Mouse (Mus musculus) left cerebral cortex, adult 8-10 months (tissue): ENCODE results near the gene Arhgap6. TPM values are rescaled to one million over a fixed set of nuclear protein-coding genes. Genes with fewer than 3 reads are reported as not detected.
A peak's percentile ranks its signal among the peaks of the same experiment; 100 is the strongest.
"Not testable (repeated sequence)": the region's sequence is repeated elsewhere in the genome, so short reads cannot be mapped to it uniquely, and the experiment has no call there.

ENCODE experiments used
- DNase-seq, 2 experiments: peaks; one replicate each; pipeline ENCODE4 v3.0.0; 2022; ENCODE audit warnings: low spot score in 2 of 2
- total RNA-seq, 4 experiments: library from RNA; stranded (reverse); gene quantifications; 2 replicates each; pipeline ENCODE4 v1.2.4; 2022

Gene Arhgap6
- total RNA-seq, 4 experiments from 2014 or later, result 9.2 to 11.1 (median 10.8) TPM

DNA sequence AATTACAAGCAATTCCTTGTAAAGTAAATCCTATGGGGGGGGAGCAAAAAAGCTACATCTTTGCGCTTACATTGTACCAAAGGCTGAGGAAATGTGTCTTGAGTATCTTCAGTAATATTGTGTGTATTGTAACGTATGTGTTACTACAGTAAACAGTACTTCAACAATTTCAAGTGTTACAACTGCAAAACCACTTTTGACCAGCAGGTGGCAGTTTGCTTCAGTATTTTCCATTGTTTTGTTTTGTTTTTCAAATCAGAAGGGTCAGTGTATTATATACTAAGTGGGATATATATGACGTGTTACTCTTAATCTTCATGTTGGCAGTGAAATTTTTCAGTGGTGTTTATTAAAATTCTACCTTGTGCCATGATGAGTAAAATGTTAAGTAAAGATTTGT, 509.0 kb downstream of the Arhgap6 start:
- DNase-seq, result peak in 1 of 2 experiments; percentile 9

DNA sequence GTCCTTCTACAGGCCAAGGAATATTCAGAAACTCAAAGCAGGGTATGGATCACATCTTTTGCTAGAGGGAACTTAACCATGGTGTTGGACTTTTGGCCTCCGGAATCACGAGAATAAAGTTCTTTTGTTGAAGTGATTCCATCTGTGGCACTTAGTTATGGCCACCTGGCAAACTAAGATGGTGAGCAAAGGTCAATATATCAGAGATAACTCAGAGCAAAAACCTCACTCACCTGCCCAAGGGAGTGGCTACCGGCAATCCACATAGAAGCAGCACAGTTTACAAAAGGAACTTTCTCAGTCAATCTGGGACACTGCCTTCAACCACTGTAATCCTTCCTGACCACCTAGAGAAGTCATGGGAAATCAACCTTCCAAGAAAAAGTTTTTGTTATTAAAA, 513.7 kb downstream of the Arhgap6 start:
- DNase-seq, result no peak

DNA sequence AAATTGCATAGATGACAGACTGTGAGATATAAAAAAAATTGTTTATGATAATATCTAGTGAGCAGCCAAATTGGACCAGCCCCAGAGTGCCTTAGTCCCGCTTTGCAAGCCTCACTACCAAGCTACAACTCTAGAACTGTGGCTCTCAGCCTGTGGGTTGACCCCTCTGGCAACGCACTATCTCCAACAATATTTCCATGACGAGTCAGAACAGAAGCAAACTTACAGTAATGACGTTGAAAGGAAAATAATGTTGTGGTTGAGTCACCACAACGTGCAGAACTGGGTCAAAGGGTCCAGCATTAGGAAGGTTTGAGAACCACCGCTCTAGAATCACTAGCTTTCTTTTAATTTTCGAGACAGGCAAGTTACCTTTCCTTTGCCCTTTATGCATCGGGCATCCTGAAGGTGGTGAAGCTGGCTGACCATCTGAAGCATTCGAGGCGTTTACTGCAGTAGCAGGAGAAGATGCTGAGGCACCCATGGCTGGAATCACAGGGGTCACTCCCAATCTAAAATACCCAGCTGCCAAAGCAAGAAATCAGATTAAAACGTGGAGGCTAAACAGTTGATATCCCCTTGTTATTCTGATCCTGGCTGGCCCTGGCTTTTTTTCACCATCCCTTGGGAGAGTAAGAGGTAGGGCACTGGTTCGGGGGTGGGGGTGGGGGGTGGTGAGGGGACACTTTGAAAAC, 524.3 kb downstream of the Arhgap6 start:
- DNase-seq, result no peak

DNA sequence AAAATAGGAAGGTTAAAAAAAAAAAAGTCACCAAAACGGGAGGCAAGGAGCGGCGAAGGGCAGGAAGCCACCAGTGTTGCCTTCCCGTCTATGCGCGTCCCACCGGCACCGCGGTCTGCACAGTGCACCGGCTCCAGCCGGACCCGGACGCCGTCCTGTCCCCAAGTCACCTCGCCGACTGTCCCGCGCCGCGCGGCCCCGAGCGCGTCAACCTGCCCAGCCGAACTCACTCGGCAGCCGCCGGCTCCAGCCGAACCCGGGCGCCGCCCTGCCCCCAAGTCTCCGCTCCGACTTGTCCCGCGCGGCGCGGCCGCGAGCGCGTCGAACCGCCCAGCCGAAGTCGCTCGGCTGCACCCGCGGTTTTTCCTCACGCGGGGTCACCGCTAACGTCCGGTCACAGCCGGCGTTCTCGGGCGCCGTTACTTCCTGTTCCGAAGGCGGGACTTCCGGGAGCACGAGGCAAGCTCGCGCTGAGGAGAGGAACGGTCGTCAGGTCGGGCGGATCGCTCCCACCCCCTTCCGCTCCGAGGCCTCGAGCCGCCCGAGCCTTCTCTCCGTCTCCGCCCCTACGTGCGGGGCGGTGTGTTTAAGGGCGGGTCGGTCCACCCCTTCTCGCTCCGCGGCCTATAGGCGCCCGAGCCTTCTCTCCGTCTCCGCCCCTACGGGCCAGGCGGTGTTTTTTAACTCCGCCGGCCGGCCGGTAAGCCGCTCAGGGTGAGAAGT, 525.2 kb downstream of the Arhgap6 start, which contains the start of gene Hccs:
Gene Hccs (minus strand): TSS at position 428 of the 723 bp plus-strand sequence.
- DNase-seq, result peak; percentile 53 to 88

DNA sequence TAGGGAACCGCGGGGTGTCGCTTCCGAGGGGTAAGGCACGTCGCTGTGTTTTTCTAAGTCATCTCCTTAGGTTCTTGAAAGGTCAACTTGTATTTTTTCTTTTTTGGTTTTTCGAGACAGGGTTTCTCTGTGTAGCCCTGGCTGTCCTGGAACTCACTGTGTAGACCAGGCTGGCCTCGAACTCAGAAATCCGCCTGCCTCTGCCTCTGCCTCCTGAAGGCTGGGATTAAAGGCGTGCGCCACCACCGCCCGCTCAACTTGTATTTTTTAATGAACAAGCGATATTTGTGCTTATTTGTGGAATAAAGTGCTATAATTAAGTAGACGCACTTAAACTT, 525.7 kb downstream of the Arhgap6 start:
- DNase-seq, result not testable (repeated sequence)

DNA sequence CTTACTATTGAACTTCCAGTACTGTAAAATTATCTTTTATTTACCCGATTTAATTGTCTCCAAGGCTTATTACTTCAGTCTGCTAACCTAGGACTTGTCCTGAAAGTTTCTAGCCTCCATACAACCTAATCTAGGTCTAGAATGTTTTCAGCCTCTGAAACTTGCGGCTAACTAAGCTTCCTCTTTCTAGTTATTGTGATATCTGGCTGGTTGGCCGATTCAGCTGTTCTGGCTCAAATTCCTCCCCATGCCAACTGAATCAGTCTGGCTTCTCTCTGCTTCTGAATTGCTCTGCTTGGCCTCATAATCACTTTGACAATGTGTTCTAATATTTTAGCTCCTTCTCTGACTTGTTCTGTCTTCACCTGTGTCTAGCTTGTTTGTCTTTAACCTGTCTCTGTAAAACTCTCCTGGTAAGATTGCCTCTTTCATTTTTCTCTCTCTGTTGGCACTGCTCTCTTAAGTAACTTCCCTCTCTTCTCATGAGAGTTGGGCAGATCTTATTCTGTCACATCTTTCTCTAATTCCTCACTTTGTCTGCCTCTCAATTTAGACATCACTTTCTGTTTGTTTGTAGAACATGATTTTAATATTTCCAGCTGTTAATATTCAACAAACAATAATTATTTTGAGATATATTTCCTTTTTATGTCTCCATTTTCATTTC, 531.2 kb downstream of the Arhgap6 start:
- no peak for DNase-seq

DNA sequence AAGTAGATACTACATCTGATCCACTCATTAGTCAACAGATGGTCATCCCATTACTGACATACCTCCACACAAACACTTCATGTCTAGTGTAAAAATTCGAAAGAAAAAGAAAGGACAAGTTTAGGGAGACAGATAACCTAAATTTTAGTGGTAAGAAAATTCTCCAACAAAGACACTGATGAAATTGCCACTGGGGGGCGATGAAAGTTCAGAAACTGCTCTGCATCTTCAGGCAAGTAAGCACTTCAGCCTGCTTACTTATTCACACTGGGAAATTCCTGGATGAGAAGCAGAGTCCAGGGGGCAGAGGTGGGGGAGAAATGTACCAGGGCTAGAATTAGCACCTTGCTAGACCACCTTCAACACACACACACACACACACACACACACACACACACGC, 537.4 kb downstream of the Arhgap6 start:
- no peak for DNase-seq

DNA sequence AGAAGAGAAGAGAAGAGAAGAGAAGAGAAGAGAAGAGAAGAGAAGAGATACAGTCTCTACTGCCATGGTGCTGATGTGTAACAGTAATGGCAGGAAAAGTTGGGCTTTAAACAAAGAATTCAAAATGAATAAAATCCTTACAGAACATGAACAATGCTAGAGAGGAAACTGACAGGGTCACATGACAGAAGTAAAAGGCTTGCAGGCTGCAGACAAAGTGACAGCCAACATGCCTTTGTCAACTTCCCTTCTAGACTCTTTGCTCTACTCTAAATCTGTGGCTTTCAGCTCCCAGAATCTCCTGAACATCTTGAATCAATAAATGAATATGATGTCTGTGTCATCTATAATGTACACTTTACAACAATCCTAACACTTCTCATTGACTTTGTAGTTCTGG, 542.7 kb downstream of the Arhgap6 start:
- no peak for DNase-seq

DNA sequence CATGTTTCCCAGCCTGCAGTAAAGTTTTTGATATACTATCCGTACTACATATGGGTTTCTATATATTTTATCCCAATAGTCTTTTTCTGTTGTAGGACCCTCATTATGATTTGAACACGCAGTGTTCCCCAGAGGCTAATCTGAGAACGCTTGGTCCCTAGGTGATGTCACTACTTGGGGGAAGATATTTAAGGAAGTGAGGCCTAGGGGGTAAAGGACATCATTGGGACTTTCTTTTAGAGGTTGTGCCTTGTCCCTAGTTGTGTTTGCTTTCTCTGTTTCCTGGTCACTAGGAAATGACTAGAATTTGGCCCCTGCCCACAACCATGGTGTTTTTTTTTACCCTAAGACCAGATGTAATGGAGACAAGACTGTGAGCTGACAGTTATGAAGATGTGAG, 543.3 kb downstream of the Arhgap6 start:
- no peak for DNase-seq

Other genes with a start within 250 kb of the Arhgap6 start
- 10 to 100 TPM; 41.4 to 51.5 (median 43.4) TPM for gene Frmpd4, start 217.9 kb upstream of the Arhgap6 start, total RNA-seq
- 10 to 100 TPM; 24.6 to 25.9 (median 25.1) TPM for gene Msl3, start 121.2 kb upstream of the Arhgap6 start, total RNA-seq